Mouse (Mus musculus) c-Kit-positive CD71-positive TER-119-positive erythroid progenitor cells, embryonic 14.5 days (primary cell): ENCODE data around the gene Rdx.

Source experiments
- DNase-seq: peaks from one replicate; pipeline ENCODE4 v3.0.0-alpha.2; 2013; ENCODE audit warnings: low spot score

Gene Rdx

GRCm38 (mm10) chr9:52110738-52111137 is 63.8 kb downstream of the Rdx start:
- no peak for DNase-seq

DNA sequence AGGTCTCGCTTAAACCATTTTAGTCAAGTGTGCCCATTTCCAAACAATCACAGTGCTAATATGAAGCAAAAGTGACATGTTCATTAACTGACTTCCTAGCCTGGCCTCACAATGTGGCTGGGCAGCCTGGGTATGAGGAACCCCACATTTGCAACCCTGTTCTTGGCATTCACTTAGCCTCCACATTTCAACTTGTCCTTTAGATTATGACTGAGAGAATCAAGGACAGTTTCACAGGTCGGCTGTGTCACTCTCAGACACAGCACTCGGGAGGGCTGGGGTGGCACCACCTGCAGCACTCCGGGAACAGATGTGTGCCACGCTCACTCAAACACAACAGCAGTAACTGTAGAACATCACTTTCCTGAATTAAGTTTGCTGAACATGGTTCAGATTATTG is 66.1 kb downstream of the Rdx start:
- DNase-seq = no peak

DNA sequence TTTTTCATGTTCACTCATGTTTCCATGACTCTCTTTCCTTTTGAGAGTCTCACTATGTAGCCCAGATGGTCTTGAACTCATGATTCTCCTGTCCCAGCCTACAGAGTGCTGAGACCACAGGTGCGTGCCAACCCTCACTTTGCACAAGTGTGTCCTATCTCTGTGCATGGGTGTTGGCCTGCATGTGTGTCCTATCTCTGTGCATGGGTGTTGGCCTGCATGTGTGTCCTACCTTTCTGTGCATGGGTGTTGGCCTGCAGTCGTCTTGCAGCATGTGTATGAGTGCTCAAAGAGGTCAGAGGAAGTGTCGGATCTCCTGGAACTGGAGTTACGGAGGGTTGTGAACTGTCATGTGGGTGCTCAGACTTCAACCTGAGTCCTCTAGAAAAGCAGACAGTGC is 72.2 kb downstream of the Rdx start:
- DNase-seq = no peak

DNA sequence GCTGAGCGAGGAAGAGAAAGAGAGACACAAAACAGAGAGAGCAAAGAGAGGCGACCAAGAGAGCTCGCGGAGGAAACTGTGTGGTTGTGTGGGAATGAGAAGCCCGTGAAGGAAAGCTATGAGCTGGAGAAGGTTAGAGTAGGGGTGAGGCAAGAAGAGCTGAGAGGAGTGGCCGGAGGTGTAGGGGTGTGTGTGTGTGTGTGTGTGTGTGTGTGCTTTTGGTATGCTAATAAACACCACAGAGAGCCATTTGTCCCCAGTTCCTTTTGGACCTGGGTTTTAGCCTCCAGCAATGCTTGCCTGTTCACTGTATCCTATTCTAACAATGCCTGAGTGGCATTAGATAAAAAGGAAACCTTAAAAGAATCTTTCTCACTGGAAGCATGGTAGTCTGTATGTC is 78.3 kb downstream of the Rdx start:
- DNase-seq = no peak

- DNase-seq = no peak
These were observed 83.4 kb downstream of the Rdx start for GRCm38 (mm10) chr9:52130348-52130747.

DNA sequence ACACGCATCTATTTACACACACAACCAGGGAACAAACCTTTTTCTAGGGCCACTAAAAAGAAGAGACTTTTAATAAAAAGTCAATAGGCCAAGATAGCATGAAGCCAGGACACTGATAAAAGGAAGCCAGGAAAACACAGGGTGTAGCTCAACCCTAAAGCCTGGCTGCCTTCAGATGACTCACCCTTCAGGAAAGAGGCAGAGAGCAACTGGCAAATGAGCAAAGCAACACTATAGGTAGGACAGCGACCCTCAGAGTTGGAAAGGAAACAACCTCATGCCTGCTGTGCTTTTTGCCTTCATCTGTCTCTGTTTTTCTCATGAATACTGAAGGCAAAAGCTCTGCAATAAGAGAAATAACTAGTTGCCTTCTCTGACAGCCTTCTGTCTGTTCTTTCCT is 85.8 kb downstream of the Rdx start:
- no peak for DNase-seq
